Mouse (Mus musculus): ENCODE measurements at regions not wholly inside any gene's neighbourhood (a gene's known extent, or its start where the extent isn't known, plus 50 kb on each side); places are given as distances from the start of the nearest gene placed in this dataset.

DNA sequence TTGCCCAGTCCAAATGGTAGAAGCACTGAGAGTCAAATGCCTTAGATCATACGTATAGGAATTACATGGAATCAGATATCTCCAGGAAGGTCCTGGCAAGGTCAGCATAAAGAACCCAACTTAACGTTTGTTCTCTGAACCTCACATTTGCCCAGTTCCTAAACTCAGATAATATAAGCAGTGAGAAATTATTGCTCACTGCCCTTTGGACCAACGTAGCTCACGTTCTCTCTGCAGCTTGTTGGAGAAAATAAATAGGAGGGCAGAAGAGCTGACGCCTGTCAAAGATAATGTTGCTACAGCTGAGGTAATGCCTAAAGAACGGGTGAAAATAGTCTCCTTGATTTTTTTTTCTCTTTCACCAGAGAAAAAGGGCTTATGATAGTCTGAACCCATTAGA lies 595.1 kb upstream of the Cdh5 start:
- Histone ChIP-seq H3K79me2 (ENCODE audit: control insufficient read depth, insufficient read depth) (no peaks in the 10 kb centered on the region), H3K27me3 (ENCODE audit: control insufficient read depth, insufficient read depth, insufficient read length) (no peaks in the 10 kb centered on the region), H3K4me3 (ENCODE audit: insufficient read depth, poor library complexity, severe bottlenecking) (no peak overlapping the region), H3K79me3 (ENCODE audit: low read depth) (no peaks in the 10 kb centered on the region), H3ac (ENCODE audit: control insufficient read depth, insufficient read length, low read depth) (no peak overlapping the region), H3K36me3 (ENCODE audit: control insufficient read depth, insufficient read depth) (no peaks in the 10 kb centered on the region)
- TF ChIP-seq FOSL1 (IDR thresholded peaks at IDR 0.05; ENCODE audit: insufficient read depth, low read length, poor library complexity, severe bottlenecking) (no peak), CEBPB (IDR thresholded peaks at IDR 0.05; ENCODE audit: low read depth) (no peak), CTCF (IDR thresholded peaks at IDR 0.05; ENCODE audit: control insufficient read depth, insufficient read depth, insufficient read length) (no peak), MYOD1 (IDR thresholded peaks at IDR 0.05; ENCODE audit: control insufficient read depth, insufficient read length, low read depth) (no peak), USF1 (IDR thresholded peaks at IDR 0.05; ENCODE audit: low read depth) (no peak), MAX (IDR thresholded peaks at IDR 0.05) (no peak), MYOG (IDR thresholded peaks at IDR 0.05; ENCODE audit: control insufficient read depth, extremely low read depth, insufficient read length) (no peak)

DNA sequence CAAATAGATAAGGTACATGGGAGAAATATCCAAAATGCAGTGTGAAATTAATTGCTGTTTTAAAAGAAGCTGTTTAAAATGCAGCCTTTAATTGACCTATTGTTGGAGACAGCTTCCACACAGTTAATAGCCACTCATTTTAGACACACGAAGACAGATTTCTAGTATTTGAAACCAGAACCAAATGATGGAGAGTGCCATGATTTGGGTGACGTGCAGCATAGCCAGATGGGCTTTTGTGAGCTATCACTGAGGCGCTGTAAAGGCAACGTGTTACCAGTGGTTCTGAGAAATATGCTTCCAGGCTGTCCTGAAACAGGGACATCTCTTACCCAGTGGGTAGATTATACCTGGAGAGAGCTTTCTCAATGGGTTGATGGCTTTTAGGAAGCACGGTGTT lies 594.4 kb upstream of the Cdh5 start:
- Histone ChIP-seq H3K79me3 (ENCODE audit: low read depth) (no peaks in the 10 kb centered on the region), H3K36me3 (ENCODE audit: control insufficient read depth, insufficient read depth) (no peaks in the 10 kb centered on the region), H3ac (ENCODE audit: control insufficient read depth, insufficient read length, low read depth) (no peak overlapping the region), H3K4me3 (ENCODE audit: insufficient read depth, poor library complexity, severe bottlenecking) (no peak overlapping the region), H3K27me3 (ENCODE audit: control insufficient read depth, insufficient read depth, insufficient read length) (no peaks in the 10 kb centered on the region), H3K79me2 (ENCODE audit: control insufficient read depth, insufficient read depth) (no peaks in the 10 kb centered on the region)
- TF ChIP-seq CEBPB (IDR thresholded peaks at IDR 0.05; ENCODE audit: low read depth), result no peak

DNA sequence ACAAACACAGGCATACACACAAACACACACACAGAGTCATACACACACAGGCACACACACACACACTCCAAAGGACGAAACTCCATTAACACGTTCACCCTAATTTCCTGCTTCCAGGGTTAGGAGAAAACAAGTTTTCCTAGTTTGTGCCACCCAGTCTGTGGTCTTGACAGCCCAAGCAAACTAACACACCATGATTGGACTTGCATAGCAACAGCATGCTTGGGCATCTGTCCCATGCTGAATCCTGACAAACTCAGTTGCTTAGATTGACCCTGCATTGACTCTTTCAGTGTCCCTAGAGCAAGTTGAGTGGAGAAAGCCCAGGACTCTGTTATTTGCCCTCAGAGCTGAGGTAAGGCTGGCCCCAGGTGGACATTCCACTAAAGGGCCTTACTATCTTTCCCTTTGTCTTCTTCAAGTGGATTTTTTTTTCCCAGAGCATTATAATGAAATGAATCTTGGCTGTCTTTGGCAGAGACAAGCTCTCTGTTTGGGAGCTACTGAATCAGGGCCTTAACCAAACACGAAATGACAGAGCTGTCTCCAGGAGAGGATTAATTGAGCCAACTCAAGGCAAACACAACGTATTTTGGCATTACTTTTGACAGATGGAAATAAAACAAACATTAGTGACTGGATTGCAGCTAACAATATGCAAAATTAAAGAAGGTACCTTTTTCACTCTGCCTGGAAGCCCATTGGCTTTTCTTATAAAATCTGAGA lies 581.1 kb upstream of the Cdh5 start:
- Histone ChIP-seq H3K27me3 (ENCODE audit: control insufficient read depth, insufficient read depth, insufficient read length) (no peaks in the 10 kb centered on the region), H3K36me3 (ENCODE audit: control insufficient read depth, insufficient read depth) (no peaks in the 10 kb centered on the region), H3ac (ENCODE audit: control insufficient read depth, insufficient read length, low read depth) (no peak overlapping the region), H3K79me3 (ENCODE audit: low read depth) (no peaks in the 10 kb centered on the region), H3K79me2 (ENCODE audit: control insufficient read depth, insufficient read depth) (no peaks in the 10 kb centered on the region), H3K4me3 (ENCODE audit: insufficient read depth, poor library complexity, severe bottlenecking) (no peak overlapping the region)
- TF ChIP-seq MAX (IDR thresholded peaks at IDR 0.05) (no peak), FOSL1 (IDR thresholded peaks at IDR 0.05; ENCODE audit: insufficient read depth, low read length, poor library complexity, severe bottlenecking) (no peak), MYOG (IDR thresholded peaks at IDR 0.05; ENCODE audit: control insufficient read depth, extremely low read depth, insufficient read length) (no peak), CEBPB (IDR thresholded peaks at IDR 0.05; ENCODE audit: low read depth) (no peak), CTCF (IDR thresholded peaks at IDR 0.05; ENCODE audit: control insufficient read depth, insufficient read depth, insufficient read length) (no peak), USF1 (IDR thresholded peaks at IDR 0.05; ENCODE audit: low read depth) (no peak), MYOD1 (IDR thresholded peaks at IDR 0.05; ENCODE audit: control insufficient read depth, insufficient read length, low read depth) (no peak)

DNA sequence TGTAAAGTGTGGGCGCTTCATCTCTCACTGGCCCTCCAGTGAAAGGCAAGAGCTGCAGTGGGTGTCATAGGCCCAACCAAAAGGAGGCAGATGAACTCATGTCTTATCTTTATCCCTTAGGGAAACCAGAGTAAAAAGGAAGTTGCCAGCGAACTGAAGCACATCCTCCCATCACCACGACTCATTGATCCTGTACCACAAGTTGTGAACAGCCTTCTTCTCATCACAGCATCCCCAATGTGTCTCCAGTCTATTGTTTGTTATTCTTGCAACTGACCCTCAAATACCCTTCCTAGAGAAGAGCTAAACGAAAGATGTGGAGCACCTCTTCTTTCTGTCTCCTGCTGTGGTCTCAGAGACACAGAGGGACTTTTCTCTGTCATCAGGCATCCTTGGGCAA lies 570.5 kb upstream of the Cdh5 start:
- H3ac ChIP-seq (ENCODE audit: control insufficient read depth, insufficient read length, low read depth), result no peak overlapping the region
- no peaks in the 10 kb centered on the region for H3K79me2 ChIP-seq (ENCODE audit: control insufficient read depth, insufficient read depth)
- no peaks in the 10 kb centered on the region for H3K36me3 ChIP-seq (ENCODE audit: control insufficient read depth, insufficient read depth)
- no peaks in the 10 kb centered on the region for H3K79me3 ChIP-seq (ENCODE audit: low read depth)
- TF ChIP-seq MYOD1 (IDR thresholded peaks at IDR 0.05; ENCODE audit: control insufficient read depth, insufficient read length, low read depth) (no peak), FOSL1 (IDR thresholded peaks at IDR 0.05; ENCODE audit: insufficient read depth, low read length, poor library complexity, severe bottlenecking) (no peak), MAX (IDR thresholded peaks at IDR 0.05) (no peak), CEBPB (IDR thresholded peaks at IDR 0.05; ENCODE audit: low read depth) (no peak), CTCF (IDR thresholded peaks at IDR 0.05; ENCODE audit: control insufficient read depth, insufficient read depth, insufficient read length) (no peak), USF1 (IDR thresholded peaks at IDR 0.05; ENCODE audit: low read depth) (no peak), MYOG (IDR thresholded peaks at IDR 0.05; ENCODE audit: control insufficient read depth, extremely low read depth, insufficient read length) (no peak)
- H3K27me3 ChIP-seq (ENCODE audit: control insufficient read depth, insufficient read depth, insufficient read length), result no peaks in the 10 kb centered on the region
- no peak overlapping the region for H3K4me3 ChIP-seq (ENCODE audit: insufficient read depth, poor library complexity, severe bottlenecking)

DNA sequence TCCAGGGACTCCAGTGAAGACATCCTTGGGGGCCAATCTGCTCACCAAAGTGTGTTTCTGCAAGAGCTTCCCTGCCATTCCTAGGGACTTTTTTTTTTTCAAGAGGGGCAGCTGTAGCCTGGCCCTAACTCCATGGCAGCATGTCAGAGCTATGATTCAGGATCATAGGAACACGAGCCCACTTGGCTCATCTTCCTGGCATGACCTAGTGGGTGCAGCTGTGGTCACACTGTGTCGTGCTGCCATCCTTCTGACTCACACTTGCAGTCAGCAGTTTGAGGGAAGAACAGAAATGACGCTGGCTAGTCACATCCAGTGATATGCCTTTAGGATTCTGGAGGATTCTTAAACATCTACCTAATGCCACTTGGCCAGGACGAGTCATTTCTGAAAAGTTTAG lies 566.5 kb upstream of the Cdh5 start:
- Histone ChIP-seq H3K36me3 (ENCODE audit: control insufficient read depth, insufficient read depth) (no peaks in the 10 kb centered on the region), H3K79me2 (ENCODE audit: control insufficient read depth, insufficient read depth) (no peaks in the 10 kb centered on the region), H3ac (ENCODE audit: control insufficient read depth, insufficient read length, low read depth) (no peak overlapping the region), H3K4me3 (ENCODE audit: insufficient read depth, poor library complexity, severe bottlenecking) (no peak overlapping the region), H3K79me3 (ENCODE audit: low read depth) (no peaks in the 10 kb centered on the region), H3K27me3 (ENCODE audit: control insufficient read depth, insufficient read depth, insufficient read length) (no peaks in the 10 kb centered on the region)
- TF ChIP-seq MAX (IDR thresholded peaks at IDR 0.05) (no peak), CTCF (IDR thresholded peaks at IDR 0.05; ENCODE audit: control insufficient read depth, insufficient read depth, insufficient read length) (no peak), MYOG (IDR thresholded peaks at IDR 0.05; ENCODE audit: control insufficient read depth, extremely low read depth, insufficient read length) (no peak), FOSL1 (IDR thresholded peaks at IDR 0.05; ENCODE audit: insufficient read depth, low read length, poor library complexity, severe bottlenecking) (no peak), MYOD1 (IDR thresholded peaks at IDR 0.05; ENCODE audit: control insufficient read depth, insufficient read length, low read depth) (no peak), USF1 (IDR thresholded peaks at IDR 0.05; ENCODE audit: low read depth) (no peak), CEBPB (IDR thresholded peaks at IDR 0.05; ENCODE audit: low read depth) (no peak)

DNA sequence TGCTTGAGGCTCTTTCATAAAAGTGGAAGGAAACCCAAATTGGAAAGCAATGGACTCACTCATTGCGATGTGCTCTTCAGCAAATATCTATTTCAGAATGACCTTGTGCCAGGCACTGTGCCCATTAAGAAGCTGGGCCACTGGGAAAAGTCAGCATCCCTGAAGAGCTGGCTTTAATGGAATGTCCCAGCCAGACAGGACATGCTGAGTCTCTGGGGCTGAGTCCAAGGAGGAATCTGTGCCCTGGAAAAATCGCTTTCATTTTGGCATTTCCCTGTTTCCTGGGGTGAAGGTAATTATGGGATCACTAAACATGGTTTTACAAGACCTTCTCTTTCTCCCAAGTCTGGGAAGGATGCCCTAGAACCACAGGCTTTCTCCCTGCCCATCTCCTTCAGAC lies 564.6 kb upstream of the Cdh5 start:
- Histone ChIP-seq H3K79me2 (ENCODE audit: control insufficient read depth, insufficient read depth) (no peaks in the 10 kb centered on the region), H3K79me3 (ENCODE audit: low read depth) (no peaks in the 10 kb centered on the region), H3K4me3 (ENCODE audit: insufficient read depth, poor library complexity, severe bottlenecking) (no peak overlapping the region), H3K27me3 (ENCODE audit: control insufficient read depth, insufficient read depth, insufficient read length) (no peaks in the 10 kb centered on the region), H3ac (ENCODE audit: control insufficient read depth, insufficient read length, low read depth) (no peak overlapping the region), H3K36me3 (ENCODE audit: control insufficient read depth, insufficient read depth) (no peaks in the 10 kb centered on the region)
- TF ChIP-seq MYOD1 (IDR thresholded peaks at IDR 0.05; ENCODE audit: control insufficient read depth, insufficient read length, low read depth) (no peak), CEBPB (IDR thresholded peaks at IDR 0.05; ENCODE audit: low read depth) (no peak), MAX (IDR thresholded peaks at IDR 0.05) (no peak), USF1 (IDR thresholded peaks at IDR 0.05; ENCODE audit: low read depth) (no peak), MYOG (IDR thresholded peaks at IDR 0.05; ENCODE audit: control insufficient read depth, extremely low read depth, insufficient read length) (no peak), CTCF (IDR thresholded peaks at IDR 0.05; ENCODE audit: control insufficient read depth, insufficient read depth, insufficient read length) (no peak), FOSL1 (IDR thresholded peaks at IDR 0.05; ENCODE audit: insufficient read depth, low read length, poor library complexity, severe bottlenecking) (no peak)

Data from C2C12 (cell line).